ENCODE assay signal across 22 mouse cellular contexts in the genomic region with DNA sequence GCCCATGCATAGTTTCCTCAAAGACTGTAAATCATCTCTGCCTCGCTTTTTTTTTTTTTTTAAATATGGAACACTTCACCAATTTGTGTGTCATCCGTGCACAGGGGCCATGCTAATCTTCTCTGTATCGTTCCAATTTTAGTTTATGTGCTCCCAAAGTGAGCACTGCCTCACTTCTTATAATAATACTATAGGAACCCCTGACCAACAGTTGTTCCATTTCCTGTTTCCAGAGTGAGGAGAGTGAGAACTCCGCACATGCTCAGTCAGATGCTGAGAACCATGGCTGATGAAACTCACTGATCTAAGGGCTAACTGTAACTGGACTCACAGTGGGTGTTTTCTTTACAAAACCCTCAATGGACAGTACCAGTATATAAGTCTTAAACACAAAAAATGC. TPM values are rescaled to one million over a fixed set of nuclear protein-coding genes. Genes with fewer than 3 reads are reported as not detected.
DNase-seq lines count a peak whose midpoint lies in the region; ATAC-seq and TF ChIP-seq lines count a peak whose summit lies in the region.
"Had no signal": no experiment of that assay in that cellular context is flagged by ENCODE, and none has a peak within 500 bp of the region (broad histone marks: within the 10 kb centered on the region; RNA-seq: fewer than 3 reads in every experiment).

No protein-coding gene starts in this region.

- ATAC-seq in lung, postnatal 0 days = no peak
- ATAC-seq: activated CD4-positive, CD25-positive, alpha-beta regulatory T cell, adult 4 months; CD4-positive, CD25-positive, alpha-beta regulatory T cell, adult 4 months; Patski had no signal

- H3K36me3 ChIP-seq in CH12.LX (replicated peaks in 1 of 2; ENCODE audit: control insufficient read depth in 1 of 2, insufficient read depth in 1 of 2, low read length in 1 of 2) (peaks cover 10 to 47% of the 10 kb centered on the region in 2 experiments), MEL (ENCODE audit: control insufficient read depth in 1 of 2, insufficient read depth in 2 of 2, low read length in 2 of 2) (no peaks in the 10 kb centered on the region; a peak in 1 of 4 replicates)
- H3K36me3 ChIP-seq in lung, postnatal 0 days (ENCODE audit: insufficient read depth, low read length) = peaks cover 6% of the 10 kb centered on the region; the same call in 1 of the 2 replicates

- dilution Hi-C loops in CH12.LX (cut with MboI; ENCODE audit: extremely low pct_ligation_motif_present, extremely low pct_unique_long_range_greater_than_20kb, low sequenced_read_pairs) = no loop called here

- H3K4me3 ChIP-seq in CH12.LX (replicated peaks in 1 of 3; ENCODE audit: low read depth in 2 of 3, low read length in 2 of 3, poor library complexity in 1 of 3) = no peak overlapping the region
- no peak overlapping the region for H3K4me3 ChIP-seq in MEL (ENCODE audit: control insufficient read depth in 1 of 2, insufficient read depth in 1 of 2, low read depth in 2 of 2, low read length in 2 of 2)
- H3K4me3 ChIP-seq in lung, postnatal 0 days (ENCODE audit: low read depth, low read length) = no peak overlapping the region

- intact Hi-C loops in heart, postnatal 25 days (cut with DNase I) = no loop called here

- H3K27me3 ChIP-seq in CH12.LX (replicated peaks) = no peaks in the 10 kb centered on the region
- H3K27me3 ChIP-seq in MEL (ENCODE audit: control insufficient read depth in 1 of 2, insufficient read depth in 2 of 2, low read length in 2 of 2) = no peaks in the 10 kb centered on the region
- H3K27me3 ChIP-seq in lung, postnatal 0 days (replicated peaks; ENCODE audit: insufficient read depth, low read length) = no peaks in the 10 kb centered on the region
- H3K27me3 ChIP-seq: Patski had no signal

- H3K79me2 ChIP-seq in CH12.LX (replicated peaks; ENCODE audit: control insufficient read depth, extremely low read depth, insufficient read depth, poor library complexity, severe bottlenecking) (no peaks in the 10 kb centered on the region), MEL (ENCODE audit: control insufficient read depth, insufficient read depth, low read length, poor library complexity) (no peaks in the 10 kb centered on the region)

- no peak overlapping the region for H3K4me2 ChIP-seq in CH12.LX (ENCODE audit: insufficient read depth, low read depth, poor library complexity, severe bottlenecking)
- no peak overlapping the region for H3K4me2 ChIP-seq in lung, postnatal 0 days (replicated peaks; ENCODE audit: low read depth, low read length)

- H3K4me1 ChIP-seq in CH12.LX (ENCODE audit: control insufficient read depth in 1 of 2, insufficient read depth in 2 of 2) (peaks cover 3 to 49% of the 10 kb centered on the region in 2 experiments), MEL (ENCODE audit: control insufficient read depth in 1 of 2, insufficient read depth in 2 of 2, low read length in 2 of 2) (peaks cover 0 to 2% of the 10 kb centered on the region in 2 experiments; a peak in 3 of 4 replicates)
- no peaks in the 10 kb centered on the region for H3K4me1 ChIP-seq in lung, postnatal 0 days (ENCODE audit: insufficient read depth, low read depth, low read length)

- DNase-seq in heart, adult 11 months = peak; percentile 42
- no peak for DNase-seq in heart, postnatal 25 days (ENCODE audit: low spot score)
- DNase-seq in CH12.LX (ENCODE audit: extremely low read depth) (peak; percentile 76), MEL (ENCODE audit: low read depth, low spot score) (no peak)
- DNase-seq in lung, postnatal 0 days (ENCODE audit: low spot score) = no peak
- no peak for DNase-seq in right cerebral cortex, postnatal 36 days (ENCODE audit: low spot score in 2 of 2)
- DNase-seq: adrenal gland, adult 2 months; adrenal gland, adult 8-10 months; adrenal gland, postnatal 10 days; adrenal gland, postnatal 14 days; adrenal gland, postnatal 25 days; adrenal gland, postnatal 36 days; B cell, adult 2 months; cerebellum, adult 11 months; cerebellum, adult 11-12 months; cerebellum, adult 18-20 months; cerebellum, adult 2 months; cerebellum, adult 8-10 months had no signal

- no peaks in the 10 kb centered on the region for H3K9me3 ChIP-seq in CH12.LX (replicated peaks; ENCODE audit: low read length)
- H3K9me3 ChIP-seq in MEL (replicated peaks; ENCODE audit: insufficient read depth, low read length) = no peaks in the 10 kb centered on the region
- no peaks in the 10 kb centered on the region for H3K9me3 ChIP-seq in lung, postnatal 0 days (ENCODE audit: low read length)
- H3K9me3 ChIP-seq: G1E had no signal

- TF ChIP-seq EP300 in CH12.LX (IDR thresholded peaks at IDR 0.05; ENCODE audit: low read length) (peak; percentile 73), MEL (IDR thresholded peaks at IDR 0.05; ENCODE audit: low read depth in 1 of 2, low read length in 2 of 2) (no peak)
- no peak for TF ChIP-seq EP300 in lung, postnatal 0 days (IDR thresholded peaks at IDR 0.05)

- TF ChIP-seq RAD21 in CH12.LX (IDR thresholded peaks at IDR 0.05; ENCODE audit: low read depth, low read length) = no peak
- TF ChIP-seq RAD21 in MEL (IDR thresholded peaks at IDR 0.05; ENCODE audit: low read depth, low read length) = no peak

- TF ChIP-seq POLR2A in CH12.LX (IDR thresholded peaks at IDR 0.05; ENCODE audit: low read depth, low read length) = no peak
- TF ChIP-seq POLR2A in MEL (IDR thresholded peaks at IDR 0.05; ENCODE audit: control insufficient read depth in 1 of 2, insufficient read depth in 1 of 2, low read depth in 1 of 2, low read length in 2 of 2, poor library complexity in 1 of 2) = no peak

- no peak overlapping the region for H3K9ac ChIP-seq in CH12.LX (ENCODE audit: insufficient read depth, low read depth)
- H3K9ac ChIP-seq in MEL (ENCODE audit: control insufficient read depth, low read depth, low read length, poor library complexity, severe bottlenecking) = no peak overlapping the region
- no peak overlapping the region for H3K9ac ChIP-seq in lung, postnatal 0 days (replicated peaks; ENCODE audit: low read depth)

- TF ChIP-seq CTCF in CH12.LX (conservative IDR thresholded peaks at IDR 0.05 in 1 of 2, IDR thresholded peaks at IDR 0.05 in 1 of 2; ENCODE audit: low read depth in 2 of 2, low read length in 2 of 2) (no peak), MEL (IDR thresholded peaks at IDR 0.05 in 2 of 3, conservative IDR thresholded peaks at IDR 0.05 in 1 of 3; ENCODE audit: control insufficient read depth in 1 of 3, insufficient read depth in 1 of 3, low read depth in 2 of 3, low read length in 3 of 3, poor library complexity in 1 of 3, severe bottlenecking in 1 of 3) (no peak)
- no peak for TF ChIP-seq CTCF in lung, postnatal 0 days (IDR thresholded peaks at IDR 0.05)

- 83% methylated on average over 4 of the region's 4 CpGs for WGBS in lung, postnatal 0 days

- in situ Hi-C loops in CH12.LX (cut with MboI; ENCODE audit: low pct_ligation_motif_present, low pct_unique_long_range_greater_than_20kb, low sequenced_read_pairs) = no loop called here

- H3K27ac ChIP-seq in CH12.LX (ENCODE audit: insufficient read depth, low read depth) (peak overlapping the region; percentile 57; the same call in 1 of the 2 replicates), MEL (ENCODE audit: control insufficient read depth, low read depth, low read length) (no peak overlapping the region)
- H3K27ac ChIP-seq in lung, postnatal 0 days (ENCODE audit: low read length) = no peak overlapping the region

TF ChIP-seq in CH12.LX, 34 proteins besides CTCF, POLR2A, EP300 and RAD21 (continues in another document):
- TF ChIP-seq ETS1 (conservative IDR thresholded peaks at IDR 0.05; ENCODE audit: low read depth, low read length) (peak; percentile 42; the same call in 1 of the 2 replicates), ELF1 (IDR thresholded peaks at IDR 0.05; ENCODE audit: low read depth, low read length) (peak; percentile 61), MAX (IDR thresholded peaks at IDR 0.05; ENCODE audit: low read length) (peak; percentile 71), USF1 (IDR thresholded peaks at IDR 0.05; ENCODE audit: low read depth, low read length) (no peak), TBP (conservative IDR thresholded peaks at IDR 0.05; ENCODE audit: low read depth, low read length) (0 out of 2 replicates have a peak, but pooled peaks have one; percentile 10), TCF12 (IDR thresholded peaks at IDR 0.05; ENCODE audit: low read depth, low read length) (0 out of 2 replicates have a peak, but pooled peaks have one; percentile 11), NELFE (IDR thresholded peaks at IDR 0.05; ENCODE audit: low read depth, low read length) (no peak), MYC (IDR thresholded peaks at IDR 0.05; ENCODE audit: low read depth, low read length) (peak; percentile 67; the same call in 1 of the 2 replicates), NRF1 (IDR thresholded peaks at IDR 0.05; ENCODE audit: low read depth, low read length) (peak; percentile 73), IRF4 (IDR thresholded peaks at IDR 0.05; ENCODE audit: low read depth, low read length) (peak; percentile 41; the same call in 1 of the 2 replicates)

TF ChIP-seq in MEL, 35 proteins besides CTCF, POLR2A, EP300 and RAD21:
- TF ChIP-seq SIN3A (IDR thresholded peaks at IDR 0.05; ENCODE audit: low read length) (no peak), NELFE (IDR thresholded peaks at IDR 0.05; ENCODE audit: low read depth, low read length) (no peak), MAZ (IDR thresholded peaks at IDR 0.05; ENCODE audit: low read depth, low read length) (no peak), NRF1 (IDR thresholded peaks at IDR 0.05; ENCODE audit: insufficient read depth, low read depth, low read length, poor library complexity, severe bottlenecking) (peak; percentile 23; the same call in 1 of the 2 replicates), MYB (IDR thresholded peaks at IDR 0.05; ENCODE audit: low read depth, low read length) (no peak)

RNA-seq across cellular contexts. Expression of a gene that starts 10.7 kb away (rescaled TPM):
- 1 to 10 TPM; 2.0 TPM for total RNA-seq in heart, postnatal 25 days (2021)
- total RNA-seq in CH12.LX (2012; rRNA removed) = 5.8 and 6.8 TPM in 2 replicates
- 14.4 and 15.6 TPM in 2 replicates for total RNA-seq in CH12.LX (2014; rRNA removed)
- 13.1 and 13.9 TPM in 2 replicates for polyA plus RNA-seq in CH12.LX (2012; ENCODE audit: insufficient read length, low read depth)
- not detected in 2 replicates for total RNA-seq in MEL (2012; rRNA removed)
- polyA plus RNA-seq in MEL (2012; ENCODE audit: insufficient read depth in 1 of 2, insufficient read length in 2 of 2, low read depth in 1 of 2, low replicate concordance in 2 of 2, missing spikeins in 1 of 2) = not detected
- 1.2 and 2.1 TPM in 2 replicates for polyA plus RNA-seq in lung, postnatal 0 days (2015; fragmentation: Nextera tagmentation; extraction: Ambion mirVana)
- polyA plus RNA-seq: G1E had no signal

Comparison
In these comparisons a context has a peak if more than half of its experiments do, and no peak if none do; other contexts are left out.
1. DNase-seq: peak in heart, adult 11 months (single experiment) and CH12.LX (single experiment); none in heart, postnatal 25 days (single experiment), MEL (single experiment), lung, postnatal 0 days (single experiment) and right cerebral cortex, postnatal 36 days (0 of 2).